Mouse (Mus musculus): ENCODE results near the gene Rasal3. TPM values are rescaled to one million over a fixed set of nuclear protein-coding genes. Genes with fewer than 3 reads are reported as not detected.

The Rasal3 gene
- polyA plus RNA-seq, 2 experiments, result 2.0 to 2.2 TPM

DNA sequence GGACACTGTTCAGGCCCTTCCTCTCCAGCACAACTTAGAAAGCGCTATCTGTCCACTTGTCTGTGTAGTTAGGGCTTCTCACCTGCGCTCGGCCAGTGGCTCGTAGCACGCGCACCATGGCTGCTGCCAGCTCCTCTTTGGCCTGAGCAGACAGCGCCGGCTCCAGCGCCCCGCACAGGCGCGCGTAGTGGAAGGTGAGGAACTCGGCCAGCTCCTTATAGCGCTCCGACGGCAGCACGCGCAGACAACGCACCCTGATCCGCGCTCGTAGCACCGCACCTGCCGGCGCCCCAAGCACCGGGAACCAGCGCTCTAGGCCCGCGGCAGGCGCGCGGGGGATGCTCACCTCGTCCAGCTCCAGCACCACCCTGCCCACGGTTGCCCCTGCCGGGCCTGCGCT is 7.1 kb downstream of the Rasal3 start:
- peaks cover 5% of the 10 kb centered on the region; the same call in 1 of the 2 replicates for H3K27me3 ChIP-seq (ENCODE audit: control insufficient read depth, insufficient read depth, low read length)
- H3K36me3 ChIP-seq (replicated peaks; ENCODE audit: control insufficient read depth, insufficient read depth, low read depth), result no peaks in the 10 kb centered on the region
- no peak overlapping the region for H3K9ac ChIP-seq (replicated peaks)
- no peak overlapping the region for H3K4me3 ChIP-seq (ENCODE audit: insufficient read depth in 1 of 2, low read depth in 2 of 2, low read length in 2 of 2)
- peak overlapping the region; percentile 4; the same call in 1 of the 2 replicates for H3K4me2 ChIP-seq (ENCODE audit: low read depth)
- DNase-seq (ENCODE audit: low read depth in 3 of 3, low spot score in 3 of 3) (no peak), ATAC-seq (ENCODE audit: insufficient read depth) (no peak)
- no peaks in the 10 kb centered on the region for H3K4me1 ChIP-seq (replicated peaks; ENCODE audit: control insufficient read depth in 2 of 2, insufficient read depth in 2 of 2, low read length in 1 of 2)
- no peak overlapping the region for H3K27ac ChIP-seq
- WGBS (ENCODE audit: insufficient replicate concordance), result 74% methylated on average over 37 of the region's 37 CpGs
- no peaks in the 10 kb centered on the region for H3K9me3 ChIP-seq (ENCODE audit: control insufficient read depth, low read length)
- TF ChIP-seq CTCF (IDR thresholded peaks at IDR 0.05; ENCODE audit: low read depth) (no peak), EP300 (IDR thresholded peaks at IDR 0.05; ENCODE audit: low read depth) (no peak)

DNA sequence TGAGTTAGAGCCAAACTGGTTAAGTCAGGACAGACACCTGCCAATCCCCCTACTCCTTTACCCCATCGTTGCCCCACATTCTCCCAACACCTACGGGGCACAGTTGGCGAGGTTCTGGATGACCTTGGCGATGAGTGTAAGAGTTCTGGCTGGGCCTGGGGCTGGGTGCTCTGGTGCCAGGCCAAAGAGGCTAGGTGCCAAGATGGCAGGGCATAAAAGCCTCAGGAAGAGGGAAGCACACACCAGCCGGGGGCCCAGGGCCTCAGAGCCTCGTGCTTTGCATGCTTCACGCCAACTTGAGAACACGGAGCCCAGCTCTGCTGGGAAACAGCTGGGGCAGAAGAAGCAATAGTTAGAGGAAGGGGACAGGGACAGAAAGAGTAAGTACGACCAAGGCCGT is 9.4 kb downstream of the Rasal3 start:
- ATAC-seq (ENCODE audit: insufficient read depth), result no peak
- TF ChIP-seq CTCF (IDR thresholded peaks at IDR 0.05; ENCODE audit: low read depth) (no peak), EP300 (IDR thresholded peaks at IDR 0.05; ENCODE audit: low read depth) (no peak)
- no peak for DNase-seq (ENCODE audit: low read depth in 3 of 3, low spot score in 3 of 3)
- Histone ChIP-seq H3K4me2 (ENCODE audit: low read depth) (no peak overlapping the region), H3K27ac (no peak overlapping the region), H3K4me3 (ENCODE audit: insufficient read depth in 1 of 2, low read depth in 2 of 2, low read length in 2 of 2) (no peak overlapping the region), H3K9me3 (ENCODE audit: control insufficient read depth, low read length) (no peaks in the 10 kb centered on the region), H3K27me3 (ENCODE audit: control insufficient read depth, insufficient read depth, low read length) (peaks cover 5% of the 10 kb centered on the region; the same call in 1 of the 2 replicates), H3K4me1 (replicated peaks; ENCODE audit: control insufficient read depth in 2 of 2, insufficient read depth in 2 of 2, low read length in 1 of 2) (peaks cover 0 to 4% of the 10 kb centered on the region in 2 experiments; a peak in 1 of 4 replicates), H3K9ac (replicated peaks) (no peak overlapping the region), H3K36me3 (replicated peaks; ENCODE audit: control insufficient read depth, insufficient read depth, low read depth) (no peaks in the 10 kb centered on the region)
- WGBS (ENCODE audit: insufficient replicate concordance), result 69% methylated on average over 10 of the region's 10 CpGs

GRCm38 (mm10) chr17:32389101-32389659 is 14.2 kb downstream of the Rasal3 start, which contains the start of gene Wiz:
Gene Wiz, minus strand, starts transcription at chr17:32389439.
- TF ChIP-seq EP300 (IDR thresholded peaks at IDR 0.05; ENCODE audit: low read depth), result no peak
- TF ChIP-seq CTCF (IDR thresholded peaks at IDR 0.05; ENCODE audit: low read depth), result no peak
- Histone ChIP-seq H3K4me3 (ENCODE audit: insufficient read depth in 1 of 2, low read depth in 2 of 2, low read length in 2 of 2) (peak within 1 kb of the TSS; percentile 68 to 87), H3K36me3 (replicated peaks; ENCODE audit: control insufficient read depth, insufficient read depth, low read depth) (no peaks in the 10 kb centered on the region), H3K27me3 (ENCODE audit: control insufficient read depth, insufficient read depth, low read length) (no peaks in the 10 kb centered on the region), H3K9me3 (ENCODE audit: control insufficient read depth, low read length) (no peaks in the 10 kb centered on the region), H3K4me2 (ENCODE audit: low read depth) (peak within 1 kb of the TSS; percentile 100), H3K4me1 (replicated peaks; ENCODE audit: control insufficient read depth in 2 of 2, insufficient read depth in 2 of 2, low read length in 1 of 2) (peaks cover 8 to 15% of the 10 kb centered on the region in 2 experiments), H3K9ac (replicated peaks) (peak within 1 kb of the TSS; percentile 63), H3K27ac (peak within 1 kb of the TSS; percentile 38)
- DNase-seq (ENCODE audit: low read depth in 3 of 3, low spot score in 3 of 3), result peak; percentile 73 to 76 (median 75)
- ATAC-seq (ENCODE audit: insufficient read depth), result peak; percentile 86
- WGBS (ENCODE audit: insufficient replicate concordance), result under 1% methylated on average over 38 of the region's 44 CpGs

- no peaks in the 10 kb centered on the region for H3K27me3 ChIP-seq (ENCODE audit: control insufficient read depth, insufficient read depth, low read length)
- 2% methylated on average over 30 of the region's 39 CpGs for WGBS (ENCODE audit: insufficient replicate concordance)
- H3K9ac ChIP-seq (replicated peaks), result peak overlapping the region; percentile 63
- TF ChIP-seq EP300 (IDR thresholded peaks at IDR 0.05; ENCODE audit: low read depth) (no peak), CTCF (IDR thresholded peaks at IDR 0.05; ENCODE audit: low read depth) (no peak)
- peak overlapping the region; percentile 68 to 87 for H3K4me3 ChIP-seq (ENCODE audit: insufficient read depth in 1 of 2, low read depth in 2 of 2, low read length in 2 of 2)
- no peak for DNase-seq (ENCODE audit: low read depth in 3 of 3, low spot score in 3 of 3)
- peak overlapping the region; percentile 100 for H3K4me2 ChIP-seq (ENCODE audit: low read depth)
- H3K27ac ChIP-seq, result peak overlapping the region; percentile 38
- no peaks in the 10 kb centered on the region for H3K9me3 ChIP-seq (ENCODE audit: control insufficient read depth, low read length)
- H3K36me3 ChIP-seq (replicated peaks; ENCODE audit: control insufficient read depth, insufficient read depth, low read depth), result no peaks in the 10 kb centered on the region
- peaks cover 8 to 15% of the 10 kb centered on the region in 2 experiments for H3K4me1 ChIP-seq (replicated peaks; ENCODE audit: control insufficient read depth in 2 of 2, insufficient read depth in 2 of 2, low read length in 1 of 2)
- ATAC-seq (ENCODE audit: insufficient read depth), result peak; percentile 75
Measured at GRCm38 (mm10) chr17:32388370-32389100, 14.8 kb downstream of the Rasal3 start.

GRCm38 (mm10) chr17:32387986-32388369 is 15.4 kb downstream of the Rasal3 start:
- H3K36me3 ChIP-seq (replicated peaks; ENCODE audit: control insufficient read depth, insufficient read depth, low read depth), result no peaks in the 10 kb centered on the region
- H3K4me2 ChIP-seq (ENCODE audit: low read depth), result peak overlapping the region; percentile 100
- DNase-seq (ENCODE audit: low read depth in 3 of 3, low spot score in 3 of 3) (no peak), ATAC-seq (ENCODE audit: insufficient read depth) (no peak)
- TF ChIP-seq CTCF (IDR thresholded peaks at IDR 0.05; ENCODE audit: low read depth) (no peak), EP300 (IDR thresholded peaks at IDR 0.05; ENCODE audit: low read depth) (no peak)
- H3K9me3 ChIP-seq (ENCODE audit: control insufficient read depth, low read length), result no peaks in the 10 kb centered on the region
- H3K9ac ChIP-seq (replicated peaks), result peak overlapping the region; percentile 63; the same call in 1 of the 2 replicates
- H3K27me3 ChIP-seq (ENCODE audit: control insufficient read depth, insufficient read depth, low read length), result no peaks in the 10 kb centered on the region
- peak overlapping the region; percentile 6 for H3K27ac ChIP-seq
- peak overlapping the region; percentile 68 to 87 for H3K4me3 ChIP-seq (ENCODE audit: insufficient read depth in 1 of 2, low read depth in 2 of 2, low read length in 2 of 2)
- WGBS (ENCODE audit: insufficient replicate concordance), result 60% methylated on average over 7 of the region's 7 CpGs
- H3K4me1 ChIP-seq (replicated peaks; ENCODE audit: control insufficient read depth in 2 of 2, insufficient read depth in 2 of 2, low read length in 1 of 2), result peaks cover 8 to 15% of the 10 kb centered on the region in 2 experiments

Measured in liver, embryonic 14.5 days (tissue).